Mouse (Mus musculus) embryonic stem cell, embryonic (primary cell): ENCODE results near the gene Ubr4.

Experiments used
- CTCF ChIA-PET, 4 experiments: fragments of 300-600 bp in 2 of 4; fragments of 350-600 bp in 2 of 4; sonication (Branson Sonifier 250); formaldehyde crosslinking; loops; one replicate each; lab custom pipeline; 2022; ENCODE audit warnings: inconsistent platforms in 2 of 4; lab: Charles Lee
- POLR2A ChIA-PET, 4 experiments: fragments of 300-600 bp in 2 of 4; fragments of 350-600 bp in 2 of 4; sonication (Branson Sonifier 250); formaldehyde crosslinking; loops; one replicate each; lab custom pipeline; 2022; ENCODE audit warnings: antibody characterized with exemption in 4 of 4, inconsistent platforms in 1 of 4; lab: Charles Lee

Gene Ubr4

GRCm38 (mm10) chr4:139338145-139338544 lies 14.3 kb upstream of the Ubr4 start:
- ChIA-PET POLR2A (no interaction called here), CTCF (interaction anchor here in 3 of 4 experiments (1.0 to 2.9 kb wide), 7 partner anchors 8 to 49 kb away, joined by 3 to 20 read pairs (median 10); partner anchors contain the start of genes Akr7a5 (in 2 of the 3) and Pqlc2 (in 2 of the 3))

- CTCF ChIA-PET, result no interaction called here
- POLR2A ChIA-PET, result interaction anchor here in 1 of 4 experiments (1.0 to 1.2 kb wide), 3 partner anchors 10 to 55 kb away, joined by 3 to 4 read pairs (median 3); no protein-coding TSS in a partner anchor
Measured at GRCm38 (mm10) chr4:139340835-139341234, 11.6 kb upstream of the Ubr4 start.

- CTCF ChIA-PET, result no interaction called here
- POLR2A ChIA-PET, result interaction anchor here in 1 of 4 experiments (1.0 to 1.2 kb wide), 2 partner anchors 9 to 10 kb away, joined by 3 to 4 read pairs; no protein-coding TSS in a partner anchor
Measured at GRCm38 (mm10) chr4:139341556-139342233, 10.7 kb upstream of the Ubr4 start.

- ChIA-PET POLR2A (interaction anchor here in 2 of 4 experiments (0.9 to 2.2 kb wide), 3 partner anchors 10 to 34 kb away, joined by 3 to 6 read pairs (median 3); no protein-coding TSS in a partner anchor), CTCF (interaction anchor here in 1 of 4 experiments (1.0 kb wide), 1 partner anchor 55 kb away, joined by 7 read pairs; no protein-coding TSS in a partner anchor)
Measured at GRCm38 (mm10) chr4:139343718-139344117, 8.7 kb upstream of the Ubr4 start.

- POLR2A ChIA-PET, result interaction anchor here in 3 of 4 experiments (0.6 to 2.2 kb wide), 16 partner anchors 8 to 138 kb away, joined by 3 to 11 read pairs (median 4); partner anchors contain the start of genes Akr7a5 (in 1 of the 3) and Pqlc2 (in 1 of the 3)
- CTCF ChIA-PET, result interaction anchor here (0.6 to 2.0 kb wide), 14 partner anchors 8 to 257 kb away, joined by 3 to 14 read pairs (median 4); partner anchors contain the start of genes Akr7a5 (in 1 of the 4), Gm21969 (in 1 of the 4) and Pqlc2 (in 1 of the 4)
Measured at GRCm38 (mm10) chr4:139345416-139346019, 6.9 kb upstream of the Ubr4 start.

GRCm38 (mm10) chr4:139352832-139353231 lies 423 bp downstream of the Ubr4 start:
- ChIA-PET POLR2A (interaction anchor here in 2 of 4 experiments (0.9 to 1.6 kb wide), 8 partner anchors 9 to 263 kb away, joined by 3 to 6 read pairs (median 3); no protein-coding TSS in a partner anchor), CTCF (interaction anchor here in 3 of 4 experiments (0.5 to 4.4 kb wide), 5 partner anchors 16 to 1037 kb away, joined by 3 to 17 read pairs (median 3); no protein-coding TSS in a partner anchor)

- POLR2A ChIA-PET, result no interaction called here
- CTCF ChIA-PET, result interaction anchor here in 3 of 4 experiments (0.6 to 4.4 kb wide), 6 partner anchors 11 to 586 kb away, joined by 3 to 17 read pairs (median 3); partner anchors contain the start of gene Gm21969 (in 1 of the 3)
Measured at GRCm38 (mm10) chr4:139357211-139357610, 4.8 kb downstream of the Ubr4 start.

GRCm38 (mm10) chr4:139360761-139361548 lies 8.5 kb downstream of the Ubr4 start:
- POLR2A ChIA-PET, result interaction anchor here in 1 of 4 experiments (1.2 kb wide), 1 partner anchor 8 kb away, joined by 3 read pairs; the partner anchor contains the start of genes Emc1 and Ubr4
- CTCF ChIA-PET, result interaction anchor here in 1 of 4 experiments (0.6 kb wide), 2 partner anchors 20 to 484 kb away, joined by 3 read pairs; no protein-coding TSS in a partner anchor

- ChIA-PET POLR2A (interaction anchor here in 2 of 4 experiments (1.3 to 1.5 kb wide), 2 partner anchors 10 to 57 kb away, joined by 3 read pairs; partner anchors contain the start of genes Akr7a5 (in 1 of the 2) and Pqlc2 (in 1 of the 2)), CTCF (interaction anchor here (0.5 to 2.2 kb wide), 9 partner anchors 7 to 78 kb away, joined by 3 to 7 read pairs (median 3); no protein-coding TSS in a partner anchor)
Measured at GRCm38 (mm10) chr4:139367336-139367735, 14.9 kb downstream of the Ubr4 start.

GRCm38 (mm10) chr4:139368038-139368437 lies 15.6 kb downstream of the Ubr4 start:
- ChIA-PET POLR2A (interaction anchor here in 1 of 4 experiments (1.3 kb wide), 1 partner anchor 10 kb away, joined by 3 read pairs; no protein-coding TSS in a partner anchor), CTCF (interaction anchor here in 3 of 4 experiments (0.5 to 2.2 kb wide), 6 partner anchors 8 to 235 kb away, joined by 3 to 7 read pairs (median 3); partner anchors contain the start of gene Gm21969 (in 1 of the 3))

GRCm38 (mm10) chr4:139373130-139373529 lies 20.7 kb downstream of the Ubr4 start:
- ChIA-PET CTCF (interaction anchor here in 2 of 4 experiments (0.6 to 1.4 kb wide), 6 partner anchors 31 to 480 kb away, joined by 3 to 4 read pairs (median 3); no protein-coding TSS in a partner anchor), POLR2A (interaction anchor here in 3 of 4 experiments (0.5 to 2.2 kb wide), 8 partner anchors 13 to 453 kb away, joined by 3 to 5 read pairs (median 3); no protein-coding TSS in a partner anchor)

GRCm38 (mm10) chr4:139373531-139373930 lies 21.1 kb downstream of the Ubr4 start:
- ChIA-PET CTCF (interaction anchor here in 2 of 4 experiments (0.6 to 1.4 kb wide), 6 partner anchors 31 to 481 kb away, joined by 3 to 4 read pairs (median 3); no protein-coding TSS in a partner anchor), POLR2A (interaction anchor here in 3 of 4 experiments (0.6 to 2.2 kb wide), 8 partner anchors 13 to 205 kb away, joined by 3 to 5 read pairs (median 4); no protein-coding TSS in a partner anchor)

GRCm38 (mm10) chr4:139379719-139380118 lies 27.3 kb downstream of the Ubr4 start:
- POLR2A ChIA-PET, result interaction anchor here in 3 of 4 experiments (0.7 to 1.6 kb wide), 6 partner anchors 8 to 1055 kb away, joined by 3 to 5 read pairs (median 4); no protein-coding TSS in a partner anchor
- CTCF ChIA-PET, result no interaction called here

- POLR2A ChIA-PET, result interaction anchor here in 3 of 4 experiments (0.6 to 1.6 kb wide), 13 partner anchors 9 to 289 kb away, joined by 3 to 5 read pairs (median 3); no protein-coding TSS in a partner anchor
- CTCF ChIA-PET, result interaction anchor here in 3 of 4 experiments (0.6 to 0.8 kb wide), 5 partner anchors 19 to 808 kb away, joined by 3 to 4 read pairs (median 3); no protein-coding TSS in a partner anchor
Measured at GRCm38 (mm10) chr4:139380207-139380748, 27.9 kb downstream of the Ubr4 start.

GRCm38 (mm10) chr4:139380775-139381451 lies 28.5 kb downstream of the Ubr4 start:
- ChIA-PET POLR2A (interaction anchor here in 3 of 4 experiments (0.6 to 1.6 kb wide), 15 partner anchors 9 to 883 kb away, joined by 3 to 5 read pairs (median 3); no protein-coding TSS in a partner anchor), CTCF (interaction anchor here in 3 of 4 experiments (0.5 to 0.8 kb wide), 8 partner anchors 20 to 808 kb away, joined by 3 to 4 read pairs (median 3); no protein-coding TSS in a partner anchor)
